Mouse (Mus musculus): Measurements from ENCODE around the gene H2-M10.2. TPM values are rescaled to one million over a fixed set of nuclear protein-coding genes. Genes with fewer than 3 reads are reported as not detected.

The H2-M10.2 gene
- total RNA-seq (2021), result not detected

- DNase-seq, result no peak
Measured at GRCm38 (mm10) chr17:36286390-36286789, at the start of gene H2-M10.2. Gene H2-M10.2, minus strand, starts transcription at chr17:36286490.

- DNase-seq, result no peak
Measured at GRCm38 (mm10) chr17:36326055-36326454, 39.8 kb upstream of the H2-M10.2 start, which contains the start of gene H2-M10.1. Gene H2-M10.1, minus strand, starts transcription at chr17:36326155.

GRCm38 (mm10) chr17:36315689-36316253, 29.5 kb upstream of the H2-M10.2 start:
- no peak for DNase-seq

- DNase-seq, result peak; percentile 75 to 76
Measured at GRCm38 (mm10) chr17:36315041-36315688, 28.9 kb upstream of the H2-M10.2 start.

GRCm38 (mm10) chr17:36314511-36314910, 28.2 kb upstream of the H2-M10.2 start:
- DNase-seq, result peak; percentile 7 to 14

- no peak for DNase-seq
Measured at GRCm38 (mm10) chr17:36309293-36309692, 23.0 kb upstream of the H2-M10.2 start.

- peak; percentile 48 to 68 for DNase-seq
Measured at GRCm38 (mm10) chr17:36308855-36309254, 22.6 kb upstream of the H2-M10.2 start.

GRCm38 (mm10) chr17:36281521-36282245, 4.6 kb downstream of the H2-M10.2 start:
- no peak for DNase-seq

- DNase-seq, result no peak
Measured at GRCm38 (mm10) chr17:36274776-36275175, 11.5 kb downstream of the H2-M10.2 start.

GRCm38 (mm10) chr17:36273796-36274195, 12.5 kb downstream of the H2-M10.2 start:
- no peak for DNase-seq

- no peak for DNase-seq
Measured at GRCm38 (mm10) chr17:36272643-36273366, 13.5 kb downstream of the H2-M10.2 start.

GRCm38 (mm10) chr17:36271586-36272256, 14.6 kb downstream of the H2-M10.2 start, which contains the start of gene Trim39:
Gene Trim39, minus strand, starts transcription at chr17:36272247.
- peak; percentile 91 to 92 for DNase-seq

GRCm38 (mm10) chr17:36270956-36271585, 15.2 kb downstream of the H2-M10.2 start:
- DNase-seq, result peak; percentile 94 to 96

GRCm38 (mm10) chr17:36265834-36266233, 20.5 kb downstream of the H2-M10.2 start:
- no peak for DNase-seq

GRCm38 (mm10) chr17:36264273-36264925, 21.9 kb downstream of the H2-M10.2 start:
- DNase-seq, result no peak

- DNase-seq, result no peak
Measured at GRCm38 (mm10) chr17:36261511-36262166, 24.7 kb downstream of the H2-M10.2 start.

- DNase-seq, result no peak
Measured at GRCm38 (mm10) chr17:36257969-36258368, 28.3 kb downstream of the H2-M10.2 start, which contains the start of gene Rpp21. Gene Rpp21, minus strand, starts transcription at chr17:36258069.

GRCm38 (mm10) chr17:36257241-36257947, 28.9 kb downstream of the H2-M10.2 start:
- peak; percentile 78 to 79 for DNase-seq

- no peak for DNase-seq
Measured at GRCm38 (mm10) chr17:36253087-36253600, 33.1 kb downstream of the H2-M10.2 start.

Measured in layer of hippocampus, postnatal 36 days (tissue).